Mouse (Mus musculus) E14TG2a.4 (cell line): ENCODE data around the gene Cxcl5.

Experiments used
- CTCF ChIP-seq: conservative IDR thresholded peaks from 2 replicates; pipeline ENCODE4 v1.5.1; 2014; ENCODE audit warnings: low read length
- POU5F1 ChIP-seq: IDR thresholded peaks from 2 replicates; pipeline ENCODE4 v1.6.1; 2014; ENCODE audit warnings: low read length, borderline replicate concordance

DNA sequence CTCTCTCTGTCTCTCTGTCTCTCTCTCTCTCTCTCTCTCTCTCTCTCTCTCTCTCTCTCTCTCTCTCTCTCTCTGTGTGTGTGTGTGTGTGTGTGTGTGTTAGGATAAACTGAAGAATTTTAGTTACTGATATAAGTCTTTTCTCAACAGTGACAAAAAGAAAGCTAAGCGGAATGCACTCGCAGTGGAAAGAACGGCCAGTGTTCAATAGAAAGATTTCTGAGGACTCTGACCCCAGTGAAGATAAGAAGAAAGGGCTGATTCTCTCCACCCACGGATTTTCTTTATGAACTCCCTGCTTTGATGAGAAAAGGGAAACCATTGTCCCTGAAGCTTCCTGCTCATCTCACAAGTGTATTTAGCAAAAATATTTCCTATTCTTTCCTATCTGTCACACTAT lies 1.1 kb downstream of the Cxcl5 start:
- TF ChIP-seq CTCF (no peak), POU5F1 (no peak)
